Mouse (Mus musculus) CH12.LX (cell line): ENCODE data around the gene Setd5.

Experiments
- CTCF ChIP-seq, 2 experiments: IDR thresholded peaks in 1 of 2; conservative IDR thresholded peaks in 1 of 2; 2 replicates each; pipeline ENCODE4 v1.5.1; 2011 to 2012; ENCODE audit warnings: low read depth in 2 of 2, low read length in 2 of 2, improper control_type of control experiment in 1 of 2, inconsistent platforms in 1 of 2, mild to moderate bottlenecking in 1 of 2, moderate library complexity in 1 of 2
- TCF12 ChIP-seq: IDR thresholded peaks from 2 replicates; pipeline ENCODE4 v1.6.1; 2014; ENCODE audit warnings: low read depth, mild to moderate bottlenecking, inconsistent platforms, low read length, improper control_type of control experiment

DNA sequence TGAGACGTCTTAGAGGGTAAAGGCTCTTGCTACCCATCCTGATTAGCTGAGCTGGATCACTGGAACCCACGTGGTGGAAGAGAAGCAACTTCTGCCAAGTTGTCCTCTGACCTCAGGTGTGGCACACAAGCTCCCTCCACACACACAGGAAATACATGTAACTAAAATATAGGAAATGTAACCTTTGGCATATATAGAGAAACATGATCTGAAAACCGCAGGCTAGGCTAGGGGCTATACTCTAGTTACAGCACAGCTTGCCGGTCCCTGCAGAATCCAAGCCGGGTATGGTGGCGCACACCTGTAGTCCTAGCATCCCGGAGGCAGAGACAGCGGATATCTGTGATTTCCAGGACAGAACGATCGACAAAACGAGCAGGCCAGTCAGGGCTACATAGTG is 31.6 kb upstream of the Setd5 start:
- TF ChIP-seq CTCF (conservative IDR thresholded peaks at IDR 0.05 in 1 of 2, IDR thresholded peaks at IDR 0.05 in 1 of 2; ENCODE audit: low read depth in 2 of 2, low read length in 2 of 2) = no peak
- TF ChIP-seq TCF12 = no peak
